Mouse (Mus musculus): ENCODE data around the gene Olfr371.

The Olfr371 gene

GRCm38 (mm10) chr8:85225688-85226087 is at the start of gene Olfr371:
TSS of gene Olfr371 (plus strand) at chr8:85225988.
- no peak for DNase-seq

GRCm38 (mm10) chr8:85192346-85192745 is 33.4 kb upstream of the Olfr371 start:
- no peak for DNase-seq

GRCm38 (mm10) chr8:85220220-85220619 is 5.6 kb upstream of the Olfr371 start:
- no peak for DNase-seq

- no peak for DNase-seq
Measured at GRCm38 (mm10) chr8:85220992-85221391, 4.8 kb upstream of the Olfr371 start.

GRCm38 (mm10) chr8:85227297-85227696 is 1.5 kb downstream of the Olfr371 start:
- DNase-seq: no peak
